Mouse (Mus musculus): ENCODE results near the gene Prmt3.

The Prmt3 gene

GRCm38 (mm10) chr7:49778114-49778901 is at the start of gene Prmt3:
TSS of gene Prmt3 (plus strand) at chr7:49778346.
- DNase-seq (ENCODE audit: low read depth, low spot score) = peak; percentile 91

- no peak for DNase-seq (ENCODE audit: low read depth, low spot score)
These were observed 43.8 kb upstream of the Prmt3 start for GRCm38 (mm10) chr7:49734342-49734741.

- DNase-seq (ENCODE audit: low read depth, low spot score) = no peak
These were observed 38.7 kb upstream of the Prmt3 start for GRCm38 (mm10) chr7:49739448-49739847.

- DNase-seq (ENCODE audit: low read depth, low spot score) = no peak
These were observed 36.7 kb upstream of the Prmt3 start for GRCm38 (mm10) chr7:49741474-49741873.

GRCm38 (mm10) chr7:49741923-49742322 is 36.2 kb upstream of the Prmt3 start:
- no peak for DNase-seq (ENCODE audit: low read depth, low spot score)

GRCm38 (mm10) chr7:49751148-49751547 is 27.0 kb upstream of the Prmt3 start:
- peak; percentile 20 for DNase-seq (ENCODE audit: low read depth, low spot score)

GRCm38 (mm10) chr7:49752730-49753506 is 25.2 kb upstream of the Prmt3 start:
- peak; percentile 16 for DNase-seq (ENCODE audit: low read depth, low spot score)

GRCm38 (mm10) chr7:49754767-49755166 is 23.4 kb upstream of the Prmt3 start:
- DNase-seq (ENCODE audit: low read depth, low spot score) = no peak

- no peak for DNase-seq (ENCODE audit: low read depth, low spot score)
These were observed 19.1 kb upstream of the Prmt3 start, which contains the start of gene Htatip2 for GRCm38 (mm10) chr7:49758934-49759571. TSS of gene Htatip2 (plus strand) at chr7:49759115.

GRCm38 (mm10) chr7:49762605-49763004 is 15.5 kb upstream of the Prmt3 start:
- no peak for DNase-seq (ENCODE audit: low read depth, low spot score)

- no peak for DNase-seq (ENCODE audit: low read depth, low spot score)
These were observed 14.0 kb upstream of the Prmt3 start for GRCm38 (mm10) chr7:49764011-49764716.

GRCm38 (mm10) chr7:49766166-49766565 is 12.0 kb upstream of the Prmt3 start:
- no peak for DNase-seq (ENCODE audit: low read depth, low spot score)

GRCm38 (mm10) chr7:49768509-49768908 is 9.6 kb upstream of the Prmt3 start:
- DNase-seq (ENCODE audit: low read depth, low spot score) = no peak

- no peak for DNase-seq (ENCODE audit: low read depth, low spot score)
These were observed 3.8 kb upstream of the Prmt3 start for GRCm38 (mm10) chr7:49774396-49774795.

- no peak for DNase-seq (ENCODE audit: low read depth, low spot score)
These were observed 561 bp upstream of the Prmt3 start for GRCm38 (mm10) chr7:49777585-49777984.

GRCm38 (mm10) chr7:49778904-49779615 is 914 bp downstream of the Prmt3 start:
- DNase-seq (ENCODE audit: low read depth, low spot score) = no peak

GRCm38 (mm10) chr7:49783017-49783416 is 4.9 kb downstream of the Prmt3 start:
- DNase-seq (ENCODE audit: low read depth, low spot score) = no peak

- no peak for DNase-seq (ENCODE audit: low read depth, low spot score)
These were observed 7.0 kb downstream of the Prmt3 start for GRCm38 (mm10) chr7:49785141-49785540.

GRCm38 (mm10) chr7:49786618-49787382 is 8.7 kb downstream of the Prmt3 start:
- DNase-seq (ENCODE audit: low read depth, low spot score) = no peak

- DNase-seq (ENCODE audit: low read depth, low spot score) = no peak
These were observed 9.2 kb downstream of the Prmt3 start for GRCm38 (mm10) chr7:49787383-49787645.
